8 mouse cellular contexts compared by ENCODE assay signal in genomic region chr14:118088437-118089207, GRCm38 (mm10). TPM values are rescaled to one million over a fixed set of nuclear protein-coding genes. Genes with fewer than 3 reads are reported as not detected.
A peak's percentile ranks its signal among the peaks of the same experiment; 100 is the strongest.
DNase-seq lines count a peak whose midpoint lies in the region; ATAC-seq and TF ChIP-seq lines count a peak whose summit lies in the region.

No protein-coding gene starts in this region.

- peak overlapping the region; percentile 72 for H3K4me2 ChIP-seq in forebrain, embryonic 12.5 days
- H3K4me2 ChIP-seq in intestine, embryonic 16.5 days (ENCODE audit: low read depth, low read length) = peak overlapping the region; percentile 62

- ATAC-seq in cerebellum, adult (ENCODE audit: insufficient number of reproducible peaks, low FRiP score, low TSS enrichment) = peak; percentile 13; the same call in 1 of the 2 replicates
- peak; percentile 57 for ATAC-seq in forebrain, embryonic 12.5 days (ENCODE audit: low FRiP score)
- peak; percentile 66 for ATAC-seq in intestine, embryonic 16.5 days
- ATAC-seq in megakaryocyte-erythroid progenitor cell, adult 5-6 weeks (replicated peaks; ENCODE audit: low FRiP score, low TSS enrichment, poor library complexity, severe bottlenecking) = peak; percentile 89

- peak overlapping the region; percentile 71 to 75 for H3K4me3 ChIP-seq in ES-E14 (ENCODE audit: insufficient read depth in 1 of 2, low read depth in 1 of 2, low read length in 2 of 2, poor library complexity in 1 of 2, severe bottlenecking in 1 of 2)
- H3K4me3 ChIP-seq in forebrain, embryonic 12.5 days (replicated peaks) = peak overlapping the region; percentile 66
- peak overlapping the region; percentile 77 for H3K4me3 ChIP-seq in intestine, embryonic 16.5 days (ENCODE audit: low read length)

- WGBS in forebrain, embryonic 12.5 days = 8% methylated on average over 22 of the region's 22 CpGs
- 10% methylated on average over 22 of the region's 22 CpGs for WGBS in intestine, embryonic 16.5 days

- H3K36me3 ChIP-seq in ES-E14 (ENCODE audit: control insufficient read depth, insufficient read depth, low read length, poor library complexity, severe bottlenecking) = no peaks in the 10 kb centered on the region
- H3K36me3 ChIP-seq in forebrain, embryonic 12.5 days (replicated peaks) = no peaks in the 10 kb centered on the region
- H3K36me3 ChIP-seq in intestine, embryonic 16.5 days (ENCODE audit: control insufficient read depth, insufficient read depth, low read length) = no peaks in the 10 kb centered on the region

- peaks cover 2 to 6% of the 10 kb centered on the region in 2 experiments; a peak in 2 of 4 replicates for H3K4me1 ChIP-seq in ES-E14 (ENCODE audit: control insufficient read depth in 2 of 2, insufficient read depth in 2 of 2, low read length in 2 of 2, poor library complexity in 1 of 2)
- H3K4me1 ChIP-seq in forebrain, embryonic 12.5 days = peaks cover 8% of the 10 kb centered on the region; the same call in 1 of the 2 replicates
- 0 out of 2 replicates have a peak, but pooled peaks cover 4% of the 10 kb centered on the region for H3K4me1 ChIP-seq in intestine, embryonic 16.5 days (ENCODE audit: control insufficient read depth, insufficient read depth, low read length)

- H3K9ac ChIP-seq in ES-E14 (ENCODE audit: insufficient read depth, low read depth, low read length, poor library complexity, severe bottlenecking) = peak overlapping the region; percentile 71
- H3K9ac ChIP-seq in forebrain, embryonic 12.5 days = peak overlapping the region; percentile 61
- H3K9ac ChIP-seq in intestine, embryonic 16.5 days (ENCODE audit: low read depth, low read length) = peak overlapping the region; percentile 77

- no peak overlapping the region for H3K27ac ChIP-seq in ES-E14 (ENCODE audit: insufficient read depth, low read depth, low read length, poor library complexity, severe bottlenecking)
- peak overlapping the region; percentile 67 for H3K27ac ChIP-seq in forebrain, embryonic 12.5 days
- H3K27ac ChIP-seq in intestine, embryonic 16.5 days (ENCODE audit: low read length) = peak overlapping the region; percentile 77

- H3K27me3 ChIP-seq in forebrain, embryonic 12.5 days = peaks cover 20% of the 10 kb centered on the region
- H3K27me3 ChIP-seq in intestine, embryonic 16.5 days (replicated peaks; ENCODE audit: control insufficient read depth, insufficient read depth, low read length) = no peaks in the 10 kb centered on the region

- no peak for DNase-seq in cerebellum, postnatal 4 days (ENCODE audit: low spot score in 2 of 2)
- DNase-seq in ES-E14 (ENCODE audit: low read depth, low spot score) = no peak
- no peak for DNase-seq in T-cell, adult 2 months (ENCODE audit: low spot score)
- DNase-seq in frontal cortex, postnatal 25 days (ENCODE audit: low spot score in 2 of 2) = no peak

- in situ Hi-C loops in ES-E14 (cut with MboI; ENCODE audit: low sequenced_read_pairs in 2 of 2, unreplicated experiment in 2 of 2) = no loop called here

- H3K9me3 ChIP-seq in ES-E14 (ENCODE audit: control insufficient read depth, insufficient read depth, low read depth, low read length) = no peaks in the 10 kb centered on the region
- H3K9me3 ChIP-seq in forebrain, embryonic 12.5 days = no peaks in the 10 kb centered on the region
- H3K9me3 ChIP-seq in intestine, embryonic 16.5 days (ENCODE audit: control insufficient read depth, low read length) = no peaks in the 10 kb centered on the region

TF ChIP-seq in ES-E14, 5 proteins besides CTCF, POLR2A, EP300 and RAD21:
- no peak for TF ChIP-seq CHD2 (IDR thresholded peaks at IDR 0.05; ENCODE audit: low read depth, low read length)
- TF ChIP-seq ZC3H11A (IDR thresholded peaks at IDR 0.05; ENCODE audit: borderline replicate concordance, low read depth, low read length) = no peak
- no peak for TF ChIP-seq ZNF384 (IDR thresholded peaks at IDR 0.05; ENCODE audit: low read depth, low read length)
- no peak for TF ChIP-seq MAFK (IDR thresholded peaks at IDR 0.05; ENCODE audit: insufficient read depth, low read depth, low read length)
- TF ChIP-seq HCFC1 (IDR thresholded peaks at IDR 0.05; ENCODE audit: borderline replicate concordance, insufficient read depth, low read length) = no peak

RNA-seq across cellular contexts. Expression of gene Dct, which starts 36.6 kb away (rescaled TPM):
- 0.37 and 0.45 TPM in 2 replicates for total RNA-seq in ES-E14 (2012; rRNA removed)
- 12.1 and 13.1 TPM in 2 replicates for polyA plus RNA-seq in forebrain, embryonic 12.5 days (2016; fragmentation: Nextera tagmentation; extraction: Ambion mirVana)
- polyA plus RNA-seq in intestine, embryonic 16.5 days (2015; fragmentation: Nextera tagmentation; extraction: Ambion mirVana) = 1.8 TPM in 2 replicates
- 0.17 TPM in 1 of 2 replicates, not detected in the other for total RNA-seq in megakaryocyte-erythroid progenitor cell, adult 5-6 weeks (2014; fragmentation: Nextera tagmentation)
- total RNA-seq in megakaryocyte-erythroid progenitor cell, adult 5-6 weeks (2017) = 0.11 and 0.33 TPM in 2 replicates

RNA-seq across cellular contexts. Expression of gene Tgds, which starts 43.9 kb away (rescaled TPM):
- total RNA-seq in ES-E14 (2012; rRNA removed) = 3.4 and 5.0 TPM in 2 replicates
- polyA plus RNA-seq in forebrain, embryonic 12.5 days (2016; fragmentation: Nextera tagmentation; extraction: Ambion mirVana) = 24.7 and 26.9 TPM in 2 replicates
- polyA plus RNA-seq in intestine, embryonic 16.5 days (2015; fragmentation: Nextera tagmentation; extraction: Ambion mirVana) = 31.4 and 31.8 TPM in 2 replicates
- total RNA-seq in megakaryocyte-erythroid progenitor cell, adult 5-6 weeks (2014; fragmentation: Nextera tagmentation) = 13.8 and 19.1 TPM in 2 replicates
- 16.1 and 21.1 TPM in 2 replicates for total RNA-seq in megakaryocyte-erythroid progenitor cell, adult 5-6 weeks (2017)

RNA-seq across cellular contexts. Expression of gene Gpr180, which starts 48.3 kb away (rescaled TPM):
- total RNA-seq in ES-E14 (2012; rRNA removed) = 18.2 and 33.7 TPM in 2 replicates
- 29.9 and 31.9 TPM in 2 replicates for polyA plus RNA-seq in forebrain, embryonic 12.5 days (2016; fragmentation: Nextera tagmentation; extraction: Ambion mirVana)
- 42.3 and 43.1 TPM in 2 replicates for polyA plus RNA-seq in intestine, embryonic 16.5 days (2015; fragmentation: Nextera tagmentation; extraction: Ambion mirVana)
- 11.2 and 11.7 TPM in 2 replicates for total RNA-seq in megakaryocyte-erythroid progenitor cell, adult 5-6 weeks (2014; fragmentation: Nextera tagmentation)
- total RNA-seq in megakaryocyte-erythroid progenitor cell, adult 5-6 weeks (2017) = 8.6 and 10.7 TPM in 2 replicates

Comparison
In these comparisons a context has a peak if more than half of its experiments do, and no peak if none do; other contexts are left out.
1. ATAC-seq: peak in every context shown above with its lines; median percentile 89 in megakaryocyte-erythroid progenitor cell, adult 5-6 weeks; 66 in intestine, embryonic 16.5 days; 57 in forebrain, embryonic 12.5 days; 13 in cerebellum, adult.